27 mouse cellular contexts compared by ENCODE assay signal in genomic region chr8:117484731-117485130, GRCm38 (mm10).
"Had no signal": no experiment of that assay in that cellular context is flagged by ENCODE, and none has a peak within 500 bp of the region (broad histone marks: within the 10 kb centered on the region; RNA-seq: fewer than 3 reads in every experiment).

No protein-coding gene starts in this region.

- H3K9ac ChIP-seq: heart, embryonic 13.5 days; heart, embryonic 15.5 days; hindbrain, embryonic 13.5 days; hindbrain, embryonic 15.5 days; kidney, embryonic 15.5 days; limb, embryonic 13.5 days; limb, embryonic 15.5 days; liver, embryonic 12.5 days; liver, embryonic 14.5 days had no signal

- H3K9me3 ChIP-seq: heart, embryonic 15.5 days; hindbrain, embryonic 15.5 days; kidney, embryonic 15.5 days; limb, embryonic 13.5 days; limb, embryonic 15.5 days; liver, embryonic 12.5 days had no signal

- H3K36me3 ChIP-seq: heart, embryonic 13.5 days; heart, embryonic 15.5 days; hindbrain, embryonic 13.5 days; hindbrain, embryonic 15.5 days; kidney, embryonic 15.5 days; limb, embryonic 13.5 days; limb, embryonic 15.5 days; liver, embryonic 12.5 days had no signal

- H3K27me3 ChIP-seq: heart, embryonic 13.5 days; heart, embryonic 15.5 days; hindbrain, embryonic 13.5 days; hindbrain, embryonic 15.5 days; kidney, embryonic 15.5 days; limb, embryonic 13.5 days; limb, embryonic 15.5 days had no signal

- DNase-seq: gastrocnemius, postnatal 14 days; gastrocnemius, postnatal 36 days; heart, adult 11 months; heart, adult 2 months; heart, postnatal 14 days; heart, postnatal 36 days; kidney, adult 11 months; kidney, adult 2 months; kidney, adult 9 months; kidney, postnatal 14 days; kidney, postnatal 4 days; layer of hippocampus, postnatal 36 days; left cerebral cortex, postnatal 4 days had no signal

- H3K4me3 ChIP-seq: heart, adult 2 months; heart, embryonic 13.5 days; heart, embryonic 15.5 days; hindbrain, embryonic 13.5 days; hindbrain, embryonic 15.5 days; kidney, embryonic 15.5 days; layer of hippocampus, adult 2 months; limb, embryonic 13.5 days; limb, embryonic 15.5 days; liver, embryonic 12.5 days had no signal

- ATAC-seq: hindbrain, postnatal 0 days; intestine, embryonic 16.5 days; liver, embryonic 12.5 days had no signal

- H3K4me2 ChIP-seq: heart, embryonic 11.5 days; heart, embryonic 13.5 days; heart, embryonic 15.5 days; hindbrain, embryonic 13.5 days; hindbrain, embryonic 15.5 days; kidney, embryonic 15.5 days; limb, embryonic 13.5 days; limb, embryonic 15.5 days; liver, embryonic 12.5 days had no signal

- H3K27ac ChIP-seq: heart, adult 2 months; heart, embryonic 13.5 days; heart, embryonic 15.5 days; hindbrain, embryonic 13.5 days; hindbrain, embryonic 15.5 days; hindbrain, postnatal 0 days; kidney, embryonic 15.5 days; kidney, postnatal 0 days; layer of hippocampus, adult 2 months; limb, embryonic 13.5 days; limb, embryonic 15.5 days; liver, embryonic 12.5 days; liver, embryonic 14.5 days had no signal

- H3K4me1 ChIP-seq: heart, embryonic 13.5 days; heart, embryonic 15.5 days; hindbrain, embryonic 13.5 days; hindbrain, embryonic 15.5 days; kidney, embryonic 15.5 days; limb, embryonic 13.5 days; liver, embryonic 12.5 days had no signal
